Mouse (Mus musculus): ENCODE measurements around the gene Gse1.

The Gse1 gene

GRCm38 (mm10) chr8:120467598-120467997 is 239.3 kb downstream of the Gse1 start:
- DNase-seq = no peak

GRCm38 (mm10) chr8:120470170-120470569 is 241.9 kb downstream of the Gse1 start:
- DNase-seq = no peak

DNA sequence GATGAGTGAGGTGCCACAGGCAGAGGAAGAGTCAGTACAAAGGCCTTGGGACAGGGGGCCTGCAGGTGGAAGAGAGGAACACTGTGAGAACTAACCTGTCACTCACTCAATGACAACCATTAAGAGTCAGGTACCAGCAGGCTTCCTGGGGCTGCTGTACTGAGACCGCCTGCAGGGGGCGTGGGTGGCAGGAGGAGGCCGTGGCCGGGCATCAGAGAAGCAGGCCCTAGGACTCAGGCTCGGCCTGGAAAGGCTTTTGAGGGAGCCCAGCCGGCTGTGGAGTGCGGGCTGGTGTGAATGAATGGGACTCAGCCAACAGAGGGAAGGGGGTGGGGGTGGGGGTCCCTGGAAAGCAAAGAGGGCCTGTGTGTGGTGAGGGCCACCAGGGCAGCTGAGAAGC is 242.9 kb downstream of the Gse1 start:
- peak; percentile 63 for DNase-seq

DNA sequence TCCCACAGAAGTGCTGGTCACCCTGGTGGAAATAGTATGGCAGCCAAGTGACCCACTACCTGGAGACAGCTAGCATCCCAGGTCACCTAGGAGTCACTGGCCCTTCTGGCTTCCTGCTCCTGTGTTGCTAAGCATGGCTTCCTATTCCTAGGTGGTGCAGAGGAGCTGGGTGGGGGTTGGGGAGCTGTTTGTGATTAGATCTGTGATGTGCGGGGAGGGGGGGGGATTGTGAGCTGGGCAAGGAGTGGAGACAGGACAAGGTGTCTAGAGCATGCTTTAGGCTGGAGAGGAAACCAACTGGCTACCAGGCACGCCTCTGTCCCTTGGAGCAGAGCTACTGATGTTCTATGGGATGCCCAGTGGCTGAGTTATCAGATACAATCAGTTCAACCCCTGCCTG is 243.5 kb downstream of the Gse1 start:
- no peak for DNase-seq

DNA sequence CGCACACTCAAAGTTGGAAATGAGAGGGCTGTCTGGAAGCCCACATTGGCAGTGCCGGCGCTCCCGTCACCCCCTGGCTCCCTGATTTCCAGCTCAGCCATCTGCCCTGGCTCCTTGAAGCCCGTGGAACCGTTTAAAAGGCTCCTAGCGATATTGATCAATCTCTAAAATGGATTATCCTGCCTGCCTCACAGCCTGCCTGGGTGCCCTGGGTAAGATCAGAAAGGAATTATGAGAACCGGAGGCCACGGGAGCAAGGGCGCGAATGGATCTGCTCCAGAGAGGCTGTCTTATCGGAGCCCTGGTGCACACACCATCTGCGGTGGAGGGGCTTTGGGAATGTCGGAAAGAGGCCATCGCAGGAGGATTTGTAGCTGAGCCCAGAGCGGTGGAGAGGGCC is 244.0 kb downstream of the Gse1 start:
- no peak for DNase-seq

GRCm38 (mm10) chr8:120473729-120474364 is 245.6 kb downstream of the Gse1 start:
- no peak for DNase-seq

DNA sequence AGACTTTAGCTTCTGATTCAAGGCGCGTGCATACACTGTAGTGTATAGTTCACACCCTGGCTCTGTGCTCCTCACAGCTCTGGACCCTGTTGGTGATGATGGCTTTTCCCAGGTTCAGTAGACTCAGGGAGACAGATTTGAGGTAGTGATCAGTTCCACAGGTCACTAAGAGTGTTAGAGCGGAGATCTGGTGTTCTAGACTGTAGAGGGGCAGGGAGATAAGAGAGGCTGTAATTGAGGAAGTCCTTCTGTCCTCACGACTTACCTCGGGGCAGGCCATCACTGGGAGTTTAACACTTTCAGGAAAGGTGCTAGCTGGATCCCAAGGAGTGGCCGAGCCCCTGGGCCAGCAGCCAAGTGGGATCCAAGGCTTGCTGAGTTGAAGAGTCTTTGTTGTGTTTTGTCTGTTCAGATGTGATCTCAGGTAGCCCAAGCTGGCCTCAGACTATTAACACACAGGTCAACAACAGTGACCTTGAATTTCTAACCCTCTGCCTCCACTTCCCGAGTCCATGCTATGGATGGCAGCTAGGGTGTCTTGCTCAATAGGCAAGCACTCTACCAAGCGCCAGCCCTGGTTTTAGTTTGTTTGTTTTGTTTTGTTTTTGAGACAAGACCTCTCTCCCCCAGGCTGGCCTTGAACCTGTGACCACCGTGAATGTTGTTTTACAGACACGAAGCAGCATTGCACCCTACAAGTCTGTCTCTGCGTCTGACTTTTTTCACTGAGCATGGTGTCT is 246.4 kb downstream of the Gse1 start:
- no peak for DNase-seq

DNA sequence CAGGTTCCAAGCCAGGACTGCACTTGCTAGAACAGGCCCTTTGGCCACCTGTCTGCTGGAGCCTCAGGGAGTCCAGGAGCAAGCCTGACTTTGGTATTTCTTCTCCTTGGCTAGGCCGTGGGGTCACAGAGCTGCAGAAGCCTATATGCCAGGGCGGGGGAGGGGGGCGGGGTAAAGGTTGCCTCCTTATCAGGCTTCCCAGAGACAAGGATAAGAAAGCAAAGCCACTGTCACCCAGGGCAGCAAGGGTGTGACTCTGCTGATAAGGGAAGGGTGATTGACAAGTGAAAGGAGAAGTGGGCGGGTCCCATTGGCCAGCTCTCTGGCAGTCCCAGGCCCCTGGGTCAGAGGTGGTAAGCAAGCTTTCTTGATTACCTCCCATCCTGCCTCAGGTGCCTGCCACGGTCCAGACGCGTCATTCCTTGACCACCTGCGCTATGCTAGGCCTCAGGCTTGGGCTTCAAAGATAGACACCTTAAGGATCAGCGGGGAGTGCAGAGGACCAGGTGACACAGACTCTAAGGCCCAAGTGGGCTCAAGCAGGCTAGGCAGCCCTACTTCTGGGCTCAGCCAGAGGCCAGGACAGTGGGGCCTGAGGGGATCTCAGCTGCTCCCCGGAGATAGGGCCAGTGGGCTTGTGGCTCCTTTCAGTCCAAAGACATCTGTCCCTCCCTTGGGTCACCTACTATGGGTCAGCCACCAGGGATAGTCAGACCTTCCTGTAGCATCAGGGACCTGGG is 247.4 kb downstream of the Gse1 start:
- DNase-seq = no peak

DNA sequence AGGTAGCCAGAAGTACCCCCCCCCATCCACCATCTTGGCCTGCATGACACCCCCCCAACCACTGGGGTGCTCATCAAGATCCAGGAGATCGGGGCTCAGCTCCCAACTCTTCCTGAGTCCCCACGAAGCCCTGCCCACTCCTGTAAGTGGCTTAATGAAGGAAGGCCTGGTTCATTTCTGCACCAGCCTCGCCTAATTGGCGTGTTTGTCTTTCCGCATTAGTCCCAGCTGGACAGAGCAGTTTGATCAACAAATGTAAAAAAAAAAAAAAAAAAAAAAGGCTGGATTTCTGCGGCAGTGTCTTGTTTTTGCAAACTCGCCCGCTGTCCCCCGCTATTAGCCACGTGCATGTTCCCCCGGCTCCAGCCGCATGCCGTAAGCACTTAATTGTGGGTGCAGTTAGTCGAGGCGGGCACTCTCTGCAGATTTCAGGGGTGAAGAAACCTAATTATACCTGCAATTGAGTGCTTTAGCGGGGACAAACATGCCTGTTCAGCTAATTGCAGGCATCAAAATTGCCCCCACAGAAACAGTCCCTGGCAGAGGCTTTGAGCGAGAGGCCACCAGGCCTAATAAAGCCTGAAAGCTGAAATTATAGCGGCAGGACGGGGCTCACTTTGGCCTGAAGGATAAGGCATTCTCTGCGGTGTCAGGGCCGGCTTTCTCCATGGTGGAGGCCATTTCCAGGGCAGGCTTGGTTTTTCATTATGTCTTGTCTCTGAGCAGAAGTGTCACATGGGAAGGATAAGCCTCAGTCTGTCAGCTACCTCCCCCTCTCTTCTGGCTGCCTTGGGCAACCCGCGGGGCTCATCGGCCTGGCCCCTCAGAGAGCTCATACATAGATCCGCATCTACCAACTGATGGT is 248.7 kb downstream of the Gse1 start:
- DNase-seq = no peak

- no peak for DNase-seq
These were observed 250.5 kb downstream of the Gse1 start for GRCm38 (mm10) chr8:120478754-120479153.

- DNase-seq = no peak
These were observed 251.4 kb downstream of the Gse1 start for GRCm38 (mm10) chr8:120479691-120480090.

DNA sequence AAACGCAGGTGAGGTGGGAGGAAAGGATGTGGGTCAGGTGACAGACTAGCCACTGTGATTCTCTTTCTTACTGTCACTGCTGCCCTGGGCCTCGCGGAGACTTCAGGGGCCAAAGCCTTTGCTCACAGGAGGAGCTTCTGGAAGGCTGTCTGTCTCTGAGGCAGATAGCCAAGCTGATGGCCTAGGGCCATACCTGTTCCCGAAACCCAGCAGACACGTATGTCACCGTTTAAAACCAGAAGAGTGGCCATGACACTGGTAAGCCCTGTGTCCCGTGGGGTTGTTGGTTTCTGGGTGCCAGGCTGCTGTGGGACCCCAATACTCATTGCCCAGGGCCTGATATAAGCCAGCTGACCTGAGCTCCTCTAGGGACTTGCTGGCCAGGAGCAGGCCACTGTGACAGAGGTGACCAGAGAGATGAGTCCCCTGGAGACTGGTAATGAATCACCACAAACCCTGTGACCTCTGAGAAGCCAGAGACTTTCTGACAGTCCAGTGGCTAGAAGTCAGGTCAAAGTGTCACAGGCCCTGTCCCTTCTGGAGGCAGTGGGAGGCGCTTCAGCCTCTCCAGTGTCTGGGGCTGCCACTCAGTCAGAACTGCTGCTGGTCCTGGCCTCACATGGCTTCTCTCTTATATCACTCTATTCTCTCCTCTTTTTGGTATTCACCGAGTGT is 253.9 kb downstream of the Gse1 start:
- no peak for DNase-seq

GRCm38 (mm10) chr8:120484460-120484859 is 256.2 kb downstream of the Gse1 start:
- DNase-seq = no peak

- no peak for DNase-seq
These were observed 256.9 kb downstream of the Gse1 start for GRCm38 (mm10) chr8:120485116-120485515.

DNA sequence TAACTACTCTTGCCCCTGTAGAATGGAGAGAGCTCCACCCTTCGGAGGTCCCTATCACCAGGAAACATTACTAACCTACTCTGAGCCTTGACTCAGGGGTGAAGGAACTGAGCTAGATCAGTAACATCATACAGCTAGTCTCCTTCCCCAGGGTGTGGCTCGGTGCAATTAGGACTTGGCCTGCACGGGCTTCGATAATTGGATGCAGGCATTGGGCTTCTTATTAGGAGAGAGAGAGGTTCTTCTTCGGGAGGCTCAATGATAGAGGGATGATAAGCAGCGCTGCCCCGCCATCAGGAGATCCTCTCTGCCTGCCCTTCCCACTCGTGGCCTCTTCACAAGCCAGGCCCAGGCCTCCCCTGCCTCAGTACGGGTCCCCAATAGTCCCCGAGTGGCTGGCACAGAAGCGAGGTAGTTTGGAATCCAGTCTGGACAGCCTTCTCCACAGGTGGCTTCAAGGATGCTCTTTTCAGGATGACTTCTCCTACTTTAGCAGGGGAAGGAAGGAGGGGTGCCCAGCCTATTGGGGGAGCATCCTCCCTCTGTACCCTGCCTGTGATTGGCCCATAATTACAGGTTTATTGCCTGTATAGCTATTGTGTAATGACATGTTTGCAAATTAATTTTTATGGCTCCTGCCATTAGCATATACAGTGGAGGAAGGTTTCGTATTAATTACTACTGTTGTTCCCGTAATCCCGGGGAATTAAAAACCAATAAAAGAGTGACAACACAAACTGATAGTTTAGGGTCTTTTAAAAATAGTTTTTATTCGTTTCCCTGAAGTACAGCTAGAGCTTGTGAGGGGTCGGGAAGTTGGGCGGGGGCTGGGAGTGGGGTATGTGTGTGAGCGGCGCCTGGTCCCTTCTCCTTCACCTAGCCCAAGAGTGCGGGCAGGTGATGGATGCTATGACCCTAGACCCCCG is 257.6 kb downstream of the Gse1 start:
- DNase-seq = no peak

- peak; percentile 59 for DNase-seq
These were observed 258.5 kb downstream of the Gse1 start for GRCm38 (mm10) chr8:120486477-120487376.

GRCm38 (mm10) chr8:120487377-120487728 is 259.1 kb downstream of the Gse1 start:
- no peak for DNase-seq

DNA sequence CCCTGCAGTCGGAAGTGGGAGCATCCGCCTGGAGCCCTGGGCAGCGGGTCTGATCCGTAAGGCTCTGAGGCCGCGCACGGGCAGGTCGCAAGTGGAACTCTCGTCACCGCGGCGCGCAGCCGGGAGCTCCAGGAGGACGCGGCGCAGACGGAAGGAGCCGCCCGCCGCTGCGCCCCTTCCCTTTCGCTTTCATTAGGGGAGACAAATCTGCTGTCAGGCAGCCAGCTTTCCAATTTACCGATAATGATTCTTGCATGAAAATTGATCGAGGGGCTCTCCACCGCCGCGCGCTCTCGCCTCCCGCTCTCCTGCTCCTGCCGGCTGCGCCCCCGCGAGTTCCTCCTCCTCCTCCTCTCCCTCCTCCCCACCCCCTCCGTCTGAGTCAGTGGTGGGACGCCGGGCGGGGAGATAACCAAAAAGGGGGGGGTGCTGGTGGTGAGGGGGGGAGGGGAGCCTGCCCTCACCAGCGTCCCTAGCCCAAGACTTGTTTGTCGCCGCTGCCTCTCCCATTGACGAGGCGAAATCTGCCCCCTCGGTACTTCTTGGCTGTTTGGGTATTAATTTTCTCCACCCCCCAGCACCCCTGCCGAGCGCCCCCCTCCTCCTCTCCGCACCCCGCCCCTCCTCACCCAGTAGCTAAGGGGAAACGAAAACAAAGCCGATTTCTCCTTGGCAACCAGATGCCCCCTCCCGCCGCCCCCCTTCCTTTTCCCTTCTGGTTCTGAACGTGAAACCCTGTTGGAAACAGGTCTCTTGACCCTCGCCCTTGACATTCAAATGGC is 259.7 kb downstream of the Gse1 start:
- peak; percentile 72 for DNase-seq

- no peak for DNase-seq
These were observed 260.4 kb downstream of the Gse1 start for GRCm38 (mm10) chr8:120488636-120489131.

Data from right cerebral cortex, postnatal 4 days (tissue).